Mouse (Mus musculus): ENCODE measurements at regions not wholly inside any gene's neighbourhood (a gene's known extent, or its start where the extent isn't known, plus 50 kb on each side); places are given as distances from the start of the nearest gene placed in this dataset. TPM values are rescaled to one million over a fixed set of nuclear protein-coding genes. Genes with fewer than 3 reads are reported as not detected.
"Not testable (repeated sequence)": the region's sequence is repeated elsewhere in the genome, so short reads cannot be mapped to it uniquely, and the experiment has no call there.

DNA sequence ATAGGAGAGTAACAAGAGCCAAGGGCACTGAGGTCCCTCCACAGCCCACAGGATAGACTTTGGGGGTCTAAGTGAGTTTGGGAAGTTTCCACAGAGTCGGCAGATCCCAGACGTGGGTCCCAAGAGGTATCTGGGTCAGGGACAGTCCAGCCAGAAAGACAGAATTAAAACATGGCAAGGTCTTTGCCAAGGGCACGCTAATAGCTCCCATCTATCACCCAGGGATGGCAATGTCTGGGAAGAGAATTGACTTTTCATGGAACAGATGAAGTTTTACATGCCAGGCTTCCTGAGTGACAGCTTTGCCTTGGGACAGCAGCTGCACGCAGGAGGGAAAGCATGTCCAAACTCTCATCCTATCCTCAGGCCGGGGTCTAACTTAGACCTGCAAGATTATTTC lies 563.5 kb downstream of the Gm10330 start:
- DNase-seq (ENCODE audit: low spot score in 2 of 2), result not testable (repeated sequence)

- peak; percentile 19 to 24 for DNase-seq (ENCODE audit: low spot score in 2 of 2)
These were observed 590.5 kb downstream of the Gm10330 start for GRCm38 (mm10) chr12:23189546-23189945.

- not testable (repeated sequence) for DNase-seq (ENCODE audit: low spot score in 2 of 2)
These were observed 591.0 kb downstream of the Gm10330 start for GRCm38 (mm10) chr12:23189110-23189509.

Small RNA genes in the stretch of these regions (microRNA-seq; reads per million reads assigned to microRNA genes)
- not detected for gene Gm26140
